Mouse (Mus musculus): Measurements from ENCODE around the gene Vps52. TPM values are rescaled to one million over a fixed set of nuclear protein-coding genes. Genes with fewer than 3 reads are reported as not detected.

Vps52 gene
- polyA plus RNA-seq, 1 experiment from 2014 or later = 49.1 TPM

DNA sequence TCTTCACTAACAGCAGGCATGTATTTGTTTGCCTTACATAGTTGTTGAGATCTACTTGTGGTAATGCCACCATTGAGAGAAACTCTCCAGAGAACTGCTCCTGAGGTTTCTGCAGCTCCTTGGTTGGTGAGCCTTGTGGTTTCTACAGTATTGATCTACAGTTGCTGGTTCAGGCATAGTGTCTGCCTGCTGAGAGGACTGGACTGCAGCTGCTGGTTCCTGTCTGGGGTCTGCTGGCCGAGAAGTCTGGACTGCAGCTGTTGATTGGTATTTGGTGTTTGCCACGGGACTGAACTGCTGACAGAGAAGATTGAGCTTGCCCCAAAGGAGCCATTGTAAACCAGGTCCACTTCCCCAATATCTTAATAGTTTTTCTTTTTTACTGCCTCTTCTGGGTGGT, 51.0 kb downstream of the Vps52 start:
- Histone ChIP-seq H3K4me2 (no peak overlapping the region), H3K4me1 (replicated peaks; ENCODE audit: control insufficient read depth, insufficient read depth, low read length) (no peaks in the 10 kb centered on the region), H3K4me3 (ENCODE audit: low read depth, low read length) (no peak overlapping the region), H3K27ac (ENCODE audit: low read depth, low read length) (no peak overlapping the region), H3K9me3 (ENCODE audit: control insufficient read depth, low read length) (no peaks in the 10 kb centered on the region), H3K9ac (ENCODE audit: low read depth, low read length) (no peak overlapping the region), H3K27me3 (replicated peaks; ENCODE audit: control insufficient read depth, insufficient read depth, low read length) (peaks cover 2% of the 10 kb centered on the region; the same call in 1 of the 2 replicates), H3K36me3 (ENCODE audit: control insufficient read depth, insufficient read depth, low read length) (no peaks in the 10 kb centered on the region)
- DNase-seq (ENCODE audit: low spot score) = no peak
- 44% methylated on average over 2 of the region's 2 CpGs for WGBS
- ATAC-seq (replicated peaks; ENCODE audit: low FRiP score) = no peak

DNA sequence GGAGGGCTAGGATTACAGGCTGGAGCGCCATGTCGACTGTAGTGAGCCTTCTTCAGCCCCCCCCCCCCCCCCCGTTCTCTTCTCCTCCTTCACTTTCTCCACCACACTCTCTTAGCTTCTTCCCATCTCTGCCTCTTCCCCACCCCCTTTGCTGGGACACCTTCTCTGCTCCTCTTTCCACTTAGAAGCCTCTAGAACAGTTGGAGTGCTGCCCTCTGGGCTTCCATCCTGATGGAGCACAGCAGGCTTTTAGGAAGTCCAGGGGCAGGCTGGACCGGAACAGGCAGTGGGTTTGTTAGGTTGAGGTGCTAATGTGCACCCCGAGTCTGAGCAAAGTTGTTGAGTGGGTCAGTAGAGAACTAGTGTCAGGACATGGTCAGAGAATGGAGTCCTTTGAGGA, 54.5 kb downstream of the Vps52 start:
- Histone ChIP-seq H3K9me3 (ENCODE audit: control insufficient read depth, low read length) (no peaks in the 10 kb centered on the region), H3K9ac (ENCODE audit: low read depth, low read length) (no peak overlapping the region), H3K27me3 (replicated peaks; ENCODE audit: control insufficient read depth, insufficient read depth, low read length) (no peaks in the 10 kb centered on the region), H3K4me3 (ENCODE audit: low read depth, low read length) (no peak overlapping the region), H3K36me3 (ENCODE audit: control insufficient read depth, insufficient read depth, low read length) (no peaks in the 10 kb centered on the region), H3K27ac (ENCODE audit: low read depth, low read length) (no peak overlapping the region), H3K4me1 (replicated peaks; ENCODE audit: control insufficient read depth, insufficient read depth, low read length) (no peaks in the 10 kb centered on the region), H3K4me2 (no peak overlapping the region)
- ATAC-seq (replicated peaks; ENCODE audit: low FRiP score) (no peak), DNase-seq (ENCODE audit: low spot score) (no peak)
- WGBS = 63% methylated on average over 5 of the region's 5 CpGs

DNA sequence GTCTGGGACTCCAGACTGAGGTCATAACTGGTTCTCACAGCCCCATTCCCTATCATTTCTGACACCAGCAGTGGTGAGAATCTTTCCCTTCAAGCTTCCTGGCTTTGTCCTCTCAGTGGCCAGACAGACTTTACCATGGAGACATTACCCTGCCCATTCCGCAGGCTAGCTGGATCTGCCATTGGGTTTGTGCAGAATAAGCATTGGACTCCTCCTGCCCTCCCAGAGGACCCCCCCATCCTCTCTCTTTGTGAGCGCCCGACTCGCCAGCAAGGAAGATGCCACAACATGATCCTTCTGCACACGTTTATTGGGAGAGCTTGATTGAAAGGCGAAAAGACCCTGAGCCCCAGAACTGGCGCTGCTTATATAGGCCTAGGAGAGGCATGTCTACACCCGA, 57.8 kb downstream of the Vps52 start:
- WGBS = 93% methylated on average over 8 of the region's 8 CpGs
- Histone ChIP-seq H3K36me3 (ENCODE audit: control insufficient read depth, insufficient read depth, low read length) (no peaks in the 10 kb centered on the region), H3K9me3 (ENCODE audit: control insufficient read depth, low read length) (no peaks in the 10 kb centered on the region), H3K4me1 (replicated peaks; ENCODE audit: control insufficient read depth, insufficient read depth, low read length) (no peaks in the 10 kb centered on the region), H3K27me3 (replicated peaks; ENCODE audit: control insufficient read depth, insufficient read depth, low read length) (no peaks in the 10 kb centered on the region), H3K27ac (ENCODE audit: low read depth, low read length) (no peak overlapping the region), H3K4me2 (no peak overlapping the region), H3K9ac (ENCODE audit: low read depth, low read length) (no peak overlapping the region), H3K4me3 (ENCODE audit: low read depth, low read length) (no peak overlapping the region)
- ATAC-seq (replicated peaks; ENCODE audit: low FRiP score) = no peak
- DNase-seq (ENCODE audit: low spot score) = no peak

Other genes starting within 250 kb of the Vps52 start
- gene March2, start 237.1 kb upstream of the Vps52 start, polyA plus RNA-seq (2014; fragmentation: Nextera tagmentation; extraction: Ambion mirVana) = 92.1 and 95.7 TPM in 2 replicates
- 184 and 199 TPM in 2 replicates for gene Rab11b, start 195.3 kb upstream of the Vps52 start, polyA plus RNA-seq (2014; fragmentation: Nextera tagmentation; extraction: Ambion mirVana)
- 28.1 and 31.9 TPM in 2 replicates for gene Angptl4, start 174.0 kb upstream of the Vps52 start, polyA plus RNA-seq (2014; fragmentation: Nextera tagmentation; extraction: Ambion mirVana)
- 21.4 and 23.4 TPM in 2 replicates for gene Kank3, start 145.3 kb upstream of the Vps52 start, polyA plus RNA-seq (2014; fragmentation: Nextera tagmentation; extraction: Ambion mirVana)
- 1,026 and 1,173 TPM in 2 replicates for gene Rps28, start 131.2 kb upstream of the Vps52 start, polyA plus RNA-seq (2014; fragmentation: Nextera tagmentation; extraction: Ambion mirVana)
- 390 and 411 TPM in 2 replicates for gene Ndufa7, start 131.2 kb upstream of the Vps52 start, polyA plus RNA-seq (2014; fragmentation: Nextera tagmentation; extraction: Ambion mirVana)
- 44.1 and 49.7 TPM in 2 replicates for gene Cd320, start 112.7 kb upstream of the Vps52 start, polyA plus RNA-seq (2014; fragmentation: Nextera tagmentation; extraction: Ambion mirVana)
- gene Gm7029, start 82.0 kb upstream of the Vps52 start, polyA plus RNA-seq (2014; fragmentation: Nextera tagmentation; extraction: Ambion mirVana) = not detected in 2 replicates
- gene Kifc1, start 65.2 kb upstream of the Vps52 start, polyA plus RNA-seq (2014; fragmentation: Nextera tagmentation; extraction: Ambion mirVana) = 10.2 and 11.8 TPM in 2 replicates
- 1.8 and 2.2 TPM in 2 replicates for gene Platr17, start 50.7 kb upstream of the Vps52 start, polyA plus RNA-seq (2014; fragmentation: Nextera tagmentation; extraction: Ambion mirVana)
- gene Daxx, start 46.4 kb upstream of the Vps52 start, polyA plus RNA-seq (2014; fragmentation: Nextera tagmentation; extraction: Ambion mirVana) = 46.9 and 52.9 TPM in 2 replicates
- gene Tapbp, start 39.9 kb upstream of the Vps52 start, polyA plus RNA-seq (2014; fragmentation: Nextera tagmentation; extraction: Ambion mirVana) = 28.1 and 29.1 TPM in 2 replicates
- 12.4 and 13.0 TPM in 2 replicates for gene Zbtb22, start 39.9 kb upstream of the Vps52 start, polyA plus RNA-seq (2014; fragmentation: Nextera tagmentation; extraction: Ambion mirVana)
- gene Rgl2, start 26.3 kb upstream of the Vps52 start, polyA plus RNA-seq (2014; fragmentation: Nextera tagmentation; extraction: Ambion mirVana) = 22.1 and 25.6 TPM in 2 replicates
- gene Pfdn6, start 15.5 kb upstream of the Vps52 start, polyA plus RNA-seq (2014; fragmentation: Nextera tagmentation; extraction: Ambion mirVana) = 266 and 286 TPM in 2 replicates
- gene Wdr46, start 15.2 kb upstream of the Vps52 start, polyA plus RNA-seq (2014; fragmentation: Nextera tagmentation; extraction: Ambion mirVana) = 62.6 and 67.0 TPM in 2 replicates
- 2.9 and 3.5 TPM in 2 replicates for gene B3galt4, start 4.3 kb upstream of the Vps52 start, polyA plus RNA-seq (2014; fragmentation: Nextera tagmentation; extraction: Ambion mirVana)
- 2,164 and 2,343 TPM in 2 replicates for gene Rps18, start 189 bp downstream of the Vps52 start, polyA plus RNA-seq (2014; fragmentation: Nextera tagmentation; extraction: Ambion mirVana)
- gene H2-K1, start 44.5 kb downstream of the Vps52 start, polyA plus RNA-seq (2014; fragmentation: Nextera tagmentation; extraction: Ambion mirVana) = 82.7 and 84.9 TPM in 2 replicates
- 3.4 and 5.5 TPM in 2 replicates for gene Ring1, start 68.9 kb downstream of the Vps52 start, polyA plus RNA-seq (2014; fragmentation: Nextera tagmentation; extraction: Ambion mirVana)
- 34.2 and 45.1 TPM in 2 replicates for gene H2-Ke6, start 72.2 kb downstream of the Vps52 start, polyA plus RNA-seq (2014; fragmentation: Nextera tagmentation; extraction: Ambion mirVana)
- 73.9 and 75.9 TPM in 2 replicates for gene Slc39a7, start 75.9 kb downstream of the Vps52 start, polyA plus RNA-seq (2014; fragmentation: Nextera tagmentation; extraction: Ambion mirVana)
- gene Rxrb, start 76.0 kb downstream of the Vps52 start, polyA plus RNA-seq (2014; fragmentation: Nextera tagmentation; extraction: Ambion mirVana) = 30.8 and 31.5 TPM in 2 replicates
- 0.61 and 0.67 TPM in 2 replicates for gene Col11a2, start 83.6 kb downstream of the Vps52 start, polyA plus RNA-seq (2014; fragmentation: Nextera tagmentation; extraction: Ambion mirVana)
- gene H2-Oa, start 136.5 kb downstream of the Vps52 start, polyA plus RNA-seq (2014; fragmentation: Nextera tagmentation; extraction: Ambion mirVana) = 0.26 and 0.56 TPM in 2 replicates
- gene H2-DMa, start 163.7 kb downstream of the Vps52 start, polyA plus RNA-seq (2014; fragmentation: Nextera tagmentation; extraction: Ambion mirVana) = 5.6 and 5.9 TPM in 2 replicates
- 86.1 and 90.8 TPM in 2 replicates for gene Brd2, start 166.8 kb downstream of the Vps52 start, polyA plus RNA-seq (2014; fragmentation: Nextera tagmentation; extraction: Ambion mirVana)
- 0.32 and 0.34 TPM in 2 replicates for gene H2-DMb2, start 187.5 kb downstream of the Vps52 start, polyA plus RNA-seq (2014; fragmentation: Nextera tagmentation; extraction: Ambion mirVana)
- 0.19 and 0.43 TPM in 2 replicates for gene H2-DMb1, start 197.3 kb downstream of the Vps52 start, polyA plus RNA-seq (2014; fragmentation: Nextera tagmentation; extraction: Ambion mirVana)
- gene Tap1, start 231.7 kb downstream of the Vps52 start, polyA plus RNA-seq (2014; fragmentation: Nextera tagmentation; extraction: Ambion mirVana) = 1.5 and 1.8 TPM in 2 replicates
- gene Psmb9, start 232.0 kb downstream of the Vps52 start, polyA plus RNA-seq (2014; fragmentation: Nextera tagmentation; extraction: Ambion mirVana) = 2.3 and 4.0 TPM in 2 replicates
- gene Psmb8, start 241.9 kb downstream of the Vps52 start, polyA plus RNA-seq (2014; fragmentation: Nextera tagmentation; extraction: Ambion mirVana) = 8.4 and 10.3 TPM in 2 replicates
- 6.6 and 7.4 TPM in 2 replicates for gene Tap2, start 247.7 kb downstream of the Vps52 start, polyA plus RNA-seq (2014; fragmentation: Nextera tagmentation; extraction: Ambion mirVana)